Mouse (Mus musculus) granulocyte monocyte progenitor cell, adult 5-6 weeks (primary cell): ENCODE measurements around the gene Cox14. TPM values are rescaled to one million over a fixed set of nuclear protein-coding genes. Genes with fewer than 3 reads are reported as not detected.
A peak's percentile ranks its signal among the peaks of the same experiment; 100 is the strongest.
"Not testable (repeated sequence)": the region's sequence is repeated elsewhere in the genome, so short reads cannot be mapped to it uniquely, and the experiment has no call there.

Source experiments
- ATAC-seq: replicated peaks from 2 replicates; pipeline ENCODE4 v1.8.0; 2016; ENCODE audit warnings: mild to moderate bottlenecking, moderate TSS enrichment, inconsistent platforms; ENCODE audit not compliant: poor library complexity, severe bottlenecking
- total RNA-seq, 2 experiments: library from RNA; stranded (forward) in 1 of 2; stranded (reverse) in 1 of 2; fragments of 200-712, 200-1000 nt in 1 of 2; fragments of >200 nt in 1 of 2; fragmentation: Nextera tagmentation in 1 of 2; gene quantifications; 2 replicates each; pipeline ENCODE4 v1.2.3; 2014 to 2017

Gene Cox14
- total RNA-seq, 2 experiments from 2014 or later: 47.3 to 57.0 TPM

DNA sequence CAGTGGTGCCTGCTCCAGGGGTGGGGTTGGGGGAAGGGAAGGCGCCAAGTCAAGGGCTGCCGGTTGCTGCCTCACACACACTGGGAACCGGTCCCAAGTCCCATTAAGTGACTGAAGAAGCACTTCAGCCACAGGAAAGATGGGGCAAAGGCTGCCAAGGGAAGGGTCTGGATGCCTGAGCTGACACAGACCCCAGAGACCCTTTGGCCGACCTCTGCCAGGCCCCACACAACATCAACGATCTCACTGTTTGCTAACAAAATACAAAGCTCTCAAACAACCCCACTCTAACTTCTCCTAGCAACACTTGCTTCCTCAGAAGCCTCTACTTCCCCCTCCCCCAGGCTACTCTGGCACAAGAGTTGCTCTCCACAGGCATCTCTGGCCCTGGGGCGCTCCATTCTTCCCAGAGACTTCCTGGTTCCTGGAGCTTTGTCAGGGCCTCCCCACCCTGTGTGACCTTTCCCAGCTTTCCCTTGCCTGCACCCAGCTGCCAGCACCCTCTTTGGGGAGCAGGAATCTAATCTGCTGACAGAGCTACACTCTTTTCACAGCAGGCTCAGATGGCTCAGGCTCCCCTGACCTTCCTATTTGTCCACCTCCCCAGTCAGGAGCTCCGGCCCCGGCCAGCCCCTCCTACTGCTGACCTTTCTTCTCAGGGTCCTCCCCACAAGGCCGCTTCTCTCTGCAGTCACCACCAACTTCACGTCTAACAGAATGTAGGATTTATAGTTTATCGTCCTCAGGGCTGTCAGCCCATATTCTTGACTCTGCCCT, 1.7 kb upstream of the Cox14 start:
- peak; percentile 18 for ATAC-seq

DNA sequence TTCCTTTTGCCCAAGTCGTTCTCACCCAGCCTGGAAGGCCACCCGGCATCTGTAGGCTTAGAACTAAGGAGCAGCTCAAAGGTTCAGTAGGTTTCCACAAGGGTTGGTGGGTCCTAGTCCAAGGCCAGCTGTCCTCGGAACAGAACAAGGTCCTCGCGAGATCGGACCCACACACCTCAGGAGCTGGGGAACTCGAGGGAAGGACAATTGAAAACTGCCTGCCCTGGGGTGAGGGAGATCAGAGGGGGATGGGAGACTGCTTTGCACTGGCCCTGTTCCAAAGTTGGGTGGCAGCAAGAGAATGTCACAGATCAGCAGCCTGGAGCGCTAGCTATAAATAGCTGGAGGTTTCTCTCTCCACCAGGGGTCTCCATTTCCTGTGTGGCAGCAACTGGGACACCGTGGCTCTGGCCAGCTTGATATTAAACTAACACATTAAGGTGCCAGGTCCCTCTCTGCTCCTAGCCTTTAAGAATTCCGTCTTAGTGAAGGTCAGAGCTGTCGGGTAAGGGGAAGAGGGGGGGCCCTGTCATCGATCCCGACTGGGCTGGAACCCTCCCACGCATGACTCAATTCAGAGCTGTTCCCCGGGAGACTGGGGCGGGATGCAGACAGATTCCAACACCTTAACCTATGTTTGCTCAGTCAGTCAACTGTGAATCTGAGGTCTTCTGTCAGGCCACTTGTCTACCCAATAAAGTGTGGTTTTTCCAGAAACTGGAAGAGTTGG, 961 bp upstream of the Cox14 start:
- ATAC-seq: peak; percentile 18

DNA sequence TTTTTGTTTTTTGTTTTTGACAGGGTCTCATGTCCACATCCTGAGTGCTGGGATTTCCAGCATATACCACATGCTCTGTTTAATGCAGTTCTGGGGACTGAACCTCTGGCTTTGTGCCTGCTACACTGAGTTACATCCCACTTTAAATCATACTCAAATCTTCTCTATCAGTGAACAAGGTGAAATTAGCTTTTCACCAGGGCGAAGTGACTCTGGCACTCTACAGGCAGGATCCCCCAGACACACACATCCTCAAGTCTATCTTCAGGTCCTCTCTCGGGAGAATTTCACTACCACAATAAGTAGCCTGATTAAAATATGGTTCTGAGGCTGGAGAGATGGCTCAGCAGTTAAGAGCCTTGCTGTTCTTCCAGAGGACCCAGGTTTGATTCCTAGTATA, 1.1 kb downstream of the Cox14 start:
- ATAC-seq: no peak

DNA sequence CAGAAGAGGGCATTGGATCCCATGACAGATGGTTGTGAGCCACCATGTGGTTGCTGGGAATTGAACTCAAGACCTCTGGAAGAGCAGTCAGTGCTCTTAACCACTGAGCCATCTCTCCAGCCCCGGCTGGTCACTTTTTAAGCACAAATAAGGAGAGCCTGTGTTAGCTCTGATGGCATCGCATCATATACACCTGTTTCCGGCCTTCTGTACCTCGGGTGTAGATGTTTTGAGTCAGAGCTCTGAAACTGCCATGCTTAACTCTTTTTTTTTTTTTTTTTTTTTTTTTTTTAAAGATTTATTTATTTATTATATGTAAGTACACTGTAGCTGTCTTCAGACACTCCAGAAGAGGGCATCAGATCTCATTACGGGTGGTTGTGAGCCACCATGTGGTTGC, 1.6 kb downstream of the Cox14 start:
- not testable (repeated sequence) for ATAC-seq

DNA sequence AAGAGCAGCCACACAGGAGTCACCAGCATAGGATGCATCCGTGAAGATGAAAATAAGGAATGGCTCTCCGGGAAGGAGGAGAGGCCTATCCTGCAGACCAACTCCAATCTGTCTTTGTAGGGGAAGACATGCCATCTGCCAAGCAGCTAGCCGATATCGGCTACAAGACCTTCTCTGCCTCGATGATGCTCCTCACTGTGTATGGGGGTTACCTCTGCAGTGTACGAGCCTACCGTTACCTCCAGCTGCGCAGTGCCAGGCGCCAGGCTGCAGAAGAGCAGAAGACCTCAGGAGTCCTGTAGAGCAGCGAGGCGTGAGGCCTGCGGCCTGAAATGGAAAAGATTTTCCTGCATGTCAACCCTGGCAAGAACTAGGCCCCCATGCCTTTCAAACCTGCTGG, 2.1 kb downstream of the Cox14 start:
- ATAC-seq: no peak

DNA sequence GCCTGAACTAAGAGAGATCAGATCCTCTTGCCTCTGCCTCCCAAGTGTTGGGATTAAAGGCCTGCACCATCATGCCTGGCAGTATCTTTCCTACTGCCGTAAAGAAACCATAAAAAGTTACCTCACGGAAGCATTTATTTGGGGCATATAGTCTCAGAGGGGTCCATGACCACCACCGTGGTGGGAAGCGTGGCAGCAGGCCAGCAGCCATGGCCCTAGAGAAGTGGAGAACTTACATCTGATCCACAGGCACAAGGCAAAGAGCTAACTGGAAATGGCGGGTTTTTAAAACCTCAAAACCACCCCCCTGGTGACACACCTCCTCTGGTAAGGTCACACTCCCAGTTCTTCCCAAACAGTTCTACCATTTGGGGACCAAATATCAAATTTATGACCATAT, 2.8 kb downstream of the Cox14 start:
- no peak for ATAC-seq

DNA sequence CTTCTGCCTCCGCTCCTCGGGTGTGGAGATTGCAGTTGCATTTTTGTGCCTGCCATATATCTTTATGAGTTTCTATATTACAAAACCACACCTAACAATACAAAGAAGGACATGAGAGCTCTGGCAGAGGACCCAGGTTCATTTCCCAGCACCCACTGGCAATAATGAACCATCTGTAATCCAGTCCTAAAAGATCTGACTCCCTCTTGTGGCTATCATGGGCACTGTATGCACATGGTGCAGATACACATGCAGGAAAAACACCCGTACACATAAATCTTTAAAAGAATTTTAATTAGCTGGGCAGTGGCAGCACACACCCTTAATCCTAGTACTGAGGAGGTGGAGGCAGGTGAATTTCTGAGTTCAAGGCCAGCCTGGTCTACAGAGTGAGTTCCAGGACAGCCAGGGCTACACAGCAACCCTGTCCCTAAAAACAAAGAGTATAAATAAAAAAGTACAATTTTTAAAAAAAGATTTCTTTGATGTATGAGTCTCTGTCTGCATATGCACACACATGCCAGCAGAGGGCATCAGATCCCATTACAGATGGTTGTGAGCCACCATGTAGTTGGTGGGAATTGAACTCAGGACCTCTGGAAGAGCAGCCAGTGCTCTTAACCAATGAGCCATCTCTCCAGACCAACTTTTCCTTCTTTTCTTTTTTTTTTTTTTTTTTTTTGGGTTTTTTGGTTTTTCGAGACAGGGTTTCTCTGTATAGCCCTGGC, 3.8 kb downstream of the Cox14 start:
- ATAC-seq: no peak

DNA sequence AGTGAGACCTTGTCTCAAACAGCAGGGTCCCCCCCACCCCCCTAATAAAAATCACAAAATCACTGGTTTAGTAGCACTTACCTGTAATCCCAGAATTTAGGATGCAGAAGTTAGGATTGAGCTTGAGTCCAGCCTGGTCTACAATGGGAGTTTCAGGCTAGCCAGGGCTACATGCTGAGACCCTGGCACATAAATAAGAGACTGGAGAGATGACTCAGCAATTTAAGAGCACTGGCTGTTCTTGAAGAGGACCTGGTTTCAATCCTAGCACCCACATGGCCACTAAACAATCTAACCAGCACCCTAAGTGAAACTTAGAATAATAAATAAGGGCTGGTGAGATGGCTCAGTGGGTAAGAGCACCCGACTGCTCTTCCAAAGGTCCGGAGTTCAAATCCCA, 5.7 kb downstream of the Cox14 start:
- ATAC-seq: no peak

DNA sequence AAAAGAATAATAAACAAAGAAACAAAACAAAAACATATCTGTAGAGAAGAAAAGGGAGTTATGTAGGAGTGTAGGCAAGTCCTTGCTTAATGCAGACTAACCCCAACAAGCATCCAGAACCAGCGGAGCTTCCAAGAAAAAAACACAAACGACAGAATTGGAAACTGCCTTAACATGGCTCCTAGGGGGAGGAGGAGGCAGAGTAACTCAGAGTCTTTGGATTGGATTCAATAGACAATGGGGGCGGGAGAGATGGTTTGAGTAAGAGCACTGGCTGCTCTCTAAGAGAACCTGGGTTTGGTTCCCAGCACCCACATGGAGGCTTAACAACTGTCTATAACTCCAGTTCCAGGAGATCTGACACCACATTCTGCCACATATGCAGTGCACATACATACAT, 6.3 kb downstream of the Cox14 start:
- ATAC-seq: no peak

DNA sequence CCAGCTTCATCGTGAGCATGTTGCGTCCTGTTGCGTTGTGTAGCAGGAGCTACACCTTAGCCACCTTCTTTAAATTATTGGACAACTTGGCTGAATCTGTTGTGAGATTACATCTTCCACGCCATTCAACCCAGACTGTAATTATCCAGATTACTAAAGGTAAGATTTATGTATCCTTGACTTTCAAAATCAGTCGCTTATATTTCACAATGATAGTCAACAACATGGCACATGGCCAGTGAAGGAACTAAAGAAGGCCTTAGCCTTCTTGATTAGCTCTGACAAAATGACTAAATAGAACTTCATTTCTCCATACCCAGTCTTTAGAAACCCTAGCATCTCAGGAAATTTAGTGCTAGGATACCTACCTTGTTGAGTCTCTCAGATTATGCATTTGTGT, 7.8 kb downstream of the Cox14 start:
- ATAC-seq: no peak

DNA sequence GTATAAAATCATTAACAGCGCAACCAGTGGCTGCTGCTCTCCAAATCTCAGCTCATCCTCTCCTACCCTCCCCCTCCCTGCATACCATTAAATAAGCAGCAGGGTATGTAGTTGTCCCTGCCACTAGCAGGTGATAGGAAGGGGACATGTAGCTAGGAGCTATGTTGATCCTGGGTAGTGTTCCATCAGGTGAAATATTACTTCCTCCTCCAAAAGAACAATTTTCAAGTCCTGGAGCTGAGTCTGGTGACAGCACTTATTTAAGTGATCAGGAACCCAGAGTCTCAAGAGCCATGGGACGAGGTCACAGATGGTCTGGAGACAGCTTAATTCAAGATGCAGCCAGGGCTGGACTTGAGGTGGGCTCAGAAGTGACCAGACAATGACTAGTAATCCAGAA, 10.2 kb downstream of the Cox14 start:
- ATAC-seq: no peak

DNA sequence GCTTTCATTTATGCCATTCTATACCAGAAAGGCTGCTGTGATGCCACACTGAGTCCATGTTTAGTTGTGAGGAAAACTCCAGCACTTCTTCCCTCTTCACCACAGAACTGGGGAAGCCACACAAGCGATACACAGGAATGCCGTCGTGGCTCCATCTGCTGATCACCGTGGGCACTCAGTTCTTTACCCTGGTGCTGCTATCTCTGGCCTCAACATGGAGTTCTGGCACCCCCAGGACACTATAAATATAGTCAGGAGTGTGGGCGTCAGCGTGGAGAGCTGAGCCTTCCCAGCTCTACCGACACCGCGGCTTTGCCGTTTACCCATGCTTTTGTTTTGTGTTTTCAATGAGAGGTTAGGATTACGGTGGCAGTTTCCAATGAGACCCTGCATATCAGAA, 11.3 kb downstream of the Cox14 start:
- no peak for ATAC-seq

DNA sequence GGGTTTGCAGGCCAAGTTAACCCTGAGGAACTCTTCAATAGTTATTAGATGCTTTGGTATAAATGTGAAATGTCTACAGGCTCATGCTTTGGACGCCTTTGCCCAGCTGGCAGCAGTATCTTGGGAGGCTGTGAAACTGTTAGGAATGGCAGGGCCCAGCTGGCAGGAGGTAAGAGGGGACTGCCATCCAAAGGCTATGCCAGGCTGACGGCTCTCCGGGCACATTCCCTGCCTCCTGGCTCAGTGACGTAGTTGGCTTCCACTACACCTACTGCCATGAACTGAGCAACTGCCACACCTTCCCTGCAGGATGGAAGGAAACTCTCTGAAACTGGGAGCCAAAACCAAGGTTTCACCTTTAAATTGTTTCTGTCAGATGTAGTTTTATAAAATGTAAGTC, 14.8 kb downstream of the Cox14 start:
- no peak for ATAC-seq

DNA sequence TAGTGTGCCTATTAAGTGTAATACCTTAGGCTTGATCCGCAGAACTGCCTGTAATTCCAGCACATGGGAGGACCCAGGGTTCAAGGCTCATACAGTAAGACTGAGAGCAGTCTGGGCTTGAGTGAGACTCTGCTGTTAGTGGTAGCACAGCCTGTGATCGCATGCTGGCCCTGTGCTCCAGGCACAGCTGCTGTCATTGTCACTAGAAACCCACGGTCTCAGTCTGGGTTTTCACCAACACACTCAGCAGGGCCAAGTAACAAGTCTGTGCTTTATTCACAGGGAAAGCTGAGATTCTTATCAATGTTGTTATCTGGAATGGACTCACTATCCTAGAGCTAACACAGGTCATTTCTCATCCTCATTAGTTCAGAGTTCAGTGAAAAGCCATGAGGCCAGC, 28.8 kb downstream of the Cox14 start:
- no peak for ATAC-seq

DNA sequence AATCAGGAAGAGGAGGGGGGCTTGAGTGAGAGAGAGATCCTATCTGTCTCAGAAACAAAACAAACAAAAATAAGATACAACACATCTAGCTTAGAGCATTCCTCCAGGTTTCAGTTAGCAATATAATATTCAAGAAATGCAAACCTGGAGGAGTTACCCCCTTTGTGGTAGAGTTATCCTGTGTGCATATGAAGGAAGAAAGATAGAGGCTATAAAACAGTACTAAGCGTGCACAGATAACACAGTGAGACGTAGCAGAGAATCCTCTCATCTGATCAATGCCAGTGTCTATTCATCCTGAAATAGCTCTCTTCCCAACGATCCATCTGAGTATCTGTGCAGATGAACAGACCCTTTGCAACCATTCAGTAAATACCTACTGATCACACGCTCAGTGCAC, 42.0 kb downstream of the Cox14 start:
- ATAC-seq: no peak

DNA sequence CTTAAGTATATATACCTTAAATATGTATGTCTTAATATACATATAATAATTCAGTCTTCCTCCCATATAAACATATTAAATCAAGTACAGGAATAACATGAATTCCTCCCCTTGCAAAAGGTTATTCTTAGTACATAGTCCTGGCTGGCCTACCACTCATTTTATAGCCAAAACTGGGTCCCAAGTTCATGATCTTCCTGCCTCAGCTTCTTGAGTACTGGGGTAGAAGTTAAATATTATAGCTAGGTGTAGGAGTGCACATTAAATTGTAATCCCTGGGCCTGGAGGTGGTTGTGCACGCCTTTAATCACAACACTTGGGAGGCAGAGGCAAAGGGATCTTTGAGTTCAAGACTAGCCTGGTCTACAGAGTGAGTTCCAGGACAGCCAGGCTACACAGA, 43.3 kb downstream of the Cox14 start:
- no peak for ATAC-seq

DNA sequence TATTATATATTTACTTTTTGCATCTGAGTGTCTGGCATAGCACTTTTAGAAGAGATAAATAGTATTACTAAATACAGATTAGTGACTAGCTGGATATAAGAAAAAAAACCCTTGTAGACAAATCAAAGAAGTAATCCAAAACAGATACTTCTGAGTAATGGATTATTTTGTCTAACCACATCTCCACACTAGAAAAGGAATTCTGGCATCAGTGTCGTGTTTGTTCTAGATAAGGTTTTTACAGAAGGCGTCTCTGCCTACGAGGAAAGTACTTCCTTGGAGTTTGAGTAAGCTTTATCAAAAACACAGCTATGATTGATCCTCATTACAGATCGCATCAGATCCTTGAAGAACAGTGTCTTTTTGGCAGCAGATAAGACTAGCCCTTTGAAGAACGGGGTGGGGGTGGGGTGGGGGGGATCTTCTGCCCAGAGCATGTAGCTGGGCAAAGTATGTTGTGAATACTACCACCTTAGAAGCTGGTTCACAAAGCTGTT, 45.6 kb downstream of the Cox14 start:
- ATAC-seq: no peak

DNA sequence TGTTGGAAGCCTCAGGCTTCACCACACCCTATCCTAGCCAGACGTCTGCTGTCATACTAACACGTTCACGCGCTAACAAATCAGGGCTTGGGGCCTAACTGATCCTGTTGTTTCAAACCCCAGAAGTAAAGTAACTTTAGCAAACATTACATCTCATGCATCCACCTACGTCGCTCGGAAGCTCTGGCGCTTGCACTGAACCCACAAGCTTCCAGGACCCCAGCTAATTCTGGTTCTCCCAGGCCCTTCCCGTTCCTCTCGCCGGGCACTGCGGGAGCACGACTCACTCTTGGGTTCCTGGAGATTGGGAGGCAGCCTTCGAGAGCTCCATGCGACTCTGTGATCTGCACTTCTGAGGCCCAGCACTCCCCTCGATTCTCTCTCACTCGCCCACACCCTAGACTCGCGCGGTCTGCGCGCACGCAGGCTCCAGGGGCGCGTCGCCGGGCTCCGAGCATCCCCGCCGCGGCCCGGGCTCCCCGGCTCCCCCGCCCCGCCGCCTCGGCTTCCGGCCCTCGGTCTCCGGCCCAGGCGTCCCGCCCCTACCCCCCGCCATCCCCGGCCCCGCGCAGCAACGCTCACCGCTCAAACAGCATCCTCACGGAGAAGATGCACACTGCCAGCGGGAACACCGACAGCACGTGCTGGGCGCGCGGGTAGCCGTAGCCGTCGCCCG, 46.3 kb downstream of the Cox14 start:
- peak; percentile 49 for ATAC-seq

DNA sequence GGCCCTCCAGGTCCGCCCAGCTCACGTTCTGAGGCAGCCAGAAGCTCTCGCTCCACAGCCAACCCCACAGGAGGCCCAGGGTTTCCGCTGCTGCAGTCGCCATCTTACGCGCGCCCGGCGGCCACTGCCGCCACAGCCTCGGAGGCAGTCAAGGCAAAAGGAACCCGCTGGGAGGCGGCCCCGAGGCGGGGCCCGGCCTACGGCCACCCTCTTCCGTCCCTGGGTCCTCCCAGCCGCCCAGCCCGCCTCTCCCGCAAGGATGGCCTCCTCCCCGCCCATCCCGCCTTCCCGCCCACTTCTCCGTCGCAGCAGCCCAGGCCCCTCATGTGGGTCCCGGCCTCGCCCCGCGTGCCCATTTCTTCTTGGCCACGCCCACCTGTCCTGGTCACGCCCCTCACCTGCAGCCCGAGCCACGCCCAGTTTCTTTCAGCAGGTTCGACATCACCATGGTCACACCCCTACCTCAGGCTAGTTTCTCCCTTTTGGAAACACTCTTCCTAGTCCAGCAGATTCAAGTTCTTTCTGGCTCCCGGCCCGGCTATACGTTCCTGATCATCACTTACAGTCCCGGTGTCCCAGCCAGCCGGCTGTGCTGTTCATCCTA, 47.0 kb downstream of the Cox14 start:
- ATAC-seq: peak; percentile 96

DNA sequence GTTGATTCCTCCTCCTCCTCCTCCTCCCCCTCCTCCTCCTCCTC, 47.3 kb downstream of the Cox14 start, which contains the start of gene Cers5:
Gene Cers5, minus strand, starts transcription at position 5 of the 44 bp plus-strand sequence.
- not testable (repeated sequence) for ATAC-seq

DNA sequence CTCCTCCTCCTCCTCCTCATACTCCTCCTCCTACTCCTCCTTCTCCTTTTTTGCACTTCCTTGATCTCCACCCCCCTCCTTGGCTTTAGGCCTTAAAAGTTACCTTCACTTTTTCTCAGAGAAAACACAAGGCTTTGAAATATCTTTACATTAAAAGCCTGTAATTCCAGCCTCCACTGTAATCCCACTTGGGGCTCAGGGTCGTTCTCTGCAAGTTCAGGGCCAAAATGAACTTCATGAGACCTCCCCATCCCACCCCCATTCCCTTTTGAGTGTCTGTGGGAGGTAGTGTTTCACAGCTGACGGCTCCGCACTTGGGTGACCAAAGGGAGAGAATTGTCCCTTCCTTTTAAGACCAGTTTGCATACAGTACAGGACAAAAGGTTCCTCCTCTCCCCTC, 47.5 kb downstream of the Cox14 start:
- no peak for ATAC-seq
